Mouse (Mus musculus) ES-Bruce4 (cell line): Measurements from ENCODE around the gene P2ry14.

Experiments
- CTCF ChIP-seq: IDR thresholded peaks from one replicate; pipeline ENCODE4 v1.8.1; 2011; ENCODE audit warnings: low read depth, low read length
- EP300 ChIP-seq: IDR thresholded peaks from 2 replicates; pipeline ENCODE4 v1.6.1; 2011; ENCODE audit warnings: low read depth, low read length; ENCODE audit not compliant: insufficient read depth

DNA sequence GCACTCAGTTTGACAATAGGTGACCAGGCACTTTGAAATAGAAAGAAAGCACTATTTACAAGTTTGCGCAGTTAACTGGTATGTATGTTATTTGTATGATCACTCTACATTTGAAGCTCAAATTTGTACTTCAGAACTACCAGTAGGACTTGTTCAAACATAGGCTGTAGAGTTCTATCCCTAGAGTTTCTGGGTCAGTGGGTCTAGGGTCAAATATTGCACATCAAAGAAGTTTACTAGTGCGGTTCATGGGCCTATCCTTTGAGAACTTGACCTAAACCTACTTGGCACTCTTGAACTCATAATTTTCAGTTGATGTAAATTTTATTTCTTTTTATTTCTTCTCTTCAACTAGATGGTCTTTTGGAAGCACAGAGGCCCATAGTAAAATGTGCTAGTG lies 2.8 kb downstream of the P2ry14 start:
- no peak for TF ChIP-seq CTCF
- no peak for TF ChIP-seq EP300
